In genomic region chr9:99139194-99140023, GRCm38 (mm10) we compare ENCODE assay signal across 8 mouse cellular contexts. TPM values are rescaled to one million over a fixed set of nuclear protein-coding genes. Genes with fewer than 3 reads are reported as not detected.
DNase-seq lines count a peak whose midpoint lies in the region; ATAC-seq and TF ChIP-seq lines count a peak whose summit lies in the region.

No protein-coding gene starts in this region.

- no peaks in the 10 kb centered on the region for H3K27me3 ChIP-seq in heart, embryonic 10.5 days (ENCODE audit: insufficient read depth, poor library complexity, severe bottlenecking)
- H3K27me3 ChIP-seq in ES-Bruce4 (ENCODE audit: control insufficient read depth, insufficient read depth, low read length, poor library complexity, severe bottlenecking): no peaks in the 10 kb centered on the region
- no peaks in the 10 kb centered on the region for H3K27me3 ChIP-seq in stomach, embryonic 14.5 days (ENCODE audit: control insufficient read depth, insufficient read depth, low read length)

- H3K27ac ChIP-seq in heart, embryonic 10.5 days: peak overlapping the region; percentile 90
- H3K27ac ChIP-seq in ES-Bruce4 (ENCODE audit: insufficient read depth, low read length): no peak overlapping the region
- peak overlapping the region; percentile 83 for H3K27ac ChIP-seq in left cerebral cortex, adult 2 months
- 0 out of 2 replicates have a peak overlapping the region, but pooled peaks have one; percentile 21 for H3K27ac ChIP-seq in stomach, embryonic 14.5 days (ENCODE audit: low read length)

- under 1% methylated on average over 77 of the region's 77 CpGs for WGBS in heart, embryonic 10.5 days
- under 1% methylated on average over 64 of the region's 77 CpGs for WGBS in stomach, embryonic 14.5 days

- ATAC-seq in granulocyte monocyte progenitor cell, adult 5-6 weeks (replicated peaks; ENCODE audit: poor library complexity, severe bottlenecking): peak; percentile 67
- ATAC-seq in stomach, embryonic 14.5 days (ENCODE audit: insufficient number of reproducible peaks, insufficient read depth, low FRiP score, low read depth): peak; percentile 84

- TF ChIP-seq CTCF in ES-Bruce4 (IDR thresholded peaks at IDR 0.05; ENCODE audit: low read depth, low read length): no peak
- no peak for TF ChIP-seq CTCF in left cerebral cortex, adult 2 months (IDR thresholded peaks at IDR 0.05)

- DNase-seq in heart, embryonic 10.5 days (ENCODE audit: low spot score): no peak
- no peak for DNase-seq in heart, postnatal 14 days
- DNase-seq in embryo, embryonic 11 days: peak; percentile 60
- DNase-seq in left cerebral cortex, adult 2 months (ENCODE audit: extremely low spot score in 1 of 2, low spot score in 2 of 2): peak in 1 of 2 experiments; percentile 53
- peak; percentile 30 for DNase-seq in mesoderm, embryonic 11.5 days (ENCODE audit: low read depth, low spot score)

- peak overlapping the region; percentile 55 for H3K4me2 ChIP-seq in stomach, embryonic 14.5 days (replicated peaks; ENCODE audit: low read depth, low read length)

- intact Hi-C loops in heart, postnatal 14 days (cut with DNase I): loop anchor here (1.0 to 5.0 kb wide), 3 partner anchors 39 to 103 kb away; no protein-coding TSS in a partner anchor
- intact Hi-C loops in left cerebral cortex, adult 2 months (cut with DNase I): loop anchor here (1.0 to 5.0 kb wide), 5 partner anchors 42 to 298 kb away; partner anchors contain the start of genes Cep70 and Mras

- H3K9me3 ChIP-seq in heart, embryonic 10.5 days: no peaks in the 10 kb centered on the region
- H3K9me3 ChIP-seq in ES-Bruce4 (replicated peaks; ENCODE audit: control insufficient read depth, insufficient read depth, low read length, poor library complexity, severe bottlenecking): no peaks in the 10 kb centered on the region
- H3K9me3 ChIP-seq in stomach, embryonic 14.5 days (ENCODE audit: control insufficient read depth, low read depth, low read length): no peaks in the 10 kb centered on the region

- no peak for TF ChIP-seq EP300 in ES-Bruce4 (IDR thresholded peaks at IDR 0.05; ENCODE audit: insufficient read depth, low read depth, low read length)

- H3K4me3 ChIP-seq in heart, embryonic 10.5 days: peak overlapping the region; percentile 94
- peak overlapping the region; percentile 89 for H3K4me3 ChIP-seq in ES-Bruce4 (ENCODE audit: low read depth, low read length)
- peak overlapping the region; percentile 85 for H3K4me3 ChIP-seq in left cerebral cortex, adult 2 months
- H3K4me3 ChIP-seq in stomach, embryonic 14.5 days (ENCODE audit: low read depth, low read length): peak overlapping the region; percentile 54

- no peak for TF ChIP-seq POLR2A in ES-Bruce4 (IDR thresholded peaks at IDR 0.05; ENCODE audit: insufficient read depth, low read length)

- H3K4me1 ChIP-seq in heart, embryonic 10.5 days: peaks cover 27% of the 10 kb centered on the region; the same call in 1 of the 2 replicates
- H3K4me1 ChIP-seq in ES-Bruce4 (ENCODE audit: control insufficient read depth, insufficient read depth, low read length): peaks cover 4% of the 10 kb centered on the region
- H3K4me1 ChIP-seq in stomach, embryonic 14.5 days (ENCODE audit: control insufficient read depth, insufficient read depth, low read length): 0 out of 2 replicates have a peak, but pooled peaks cover 4% of the 10 kb centered on the region

- H3K36me3 ChIP-seq in heart, embryonic 10.5 days: no peaks in the 10 kb centered on the region
- peaks cover 2% of the 10 kb centered on the region; the same call in 1 of the 2 replicates for H3K36me3 ChIP-seq in ES-Bruce4 (ENCODE audit: control insufficient read depth, insufficient read depth, low read length, poor library complexity, severe bottlenecking)
- no peaks in the 10 kb centered on the region for H3K36me3 ChIP-seq in stomach, embryonic 14.5 days (ENCODE audit: control insufficient read depth, insufficient read depth, low read length)

- H3K9ac ChIP-seq in ES-Bruce4 (ENCODE audit: low read depth, poor library complexity, severe bottlenecking): peak overlapping the region; percentile 92
- H3K9ac ChIP-seq in stomach, embryonic 14.5 days (replicated peaks; ENCODE audit: low read depth, low read length): peak overlapping the region; percentile 63

RNA-seq across cellular contexts. Expression of gene Pik3cb, which starts 1.0 kb away (rescaled TPM):
- 2.0 and 2.4 TPM in 2 replicates for polyA plus RNA-seq in heart, embryonic 10.5 days (2016; fragmentation: Nextera tagmentation; extraction: Ambion mirVana)
- 10 to 100 TPM in 1 of 2 experiments, 1 to 10 TPM in 1; 9.7 to 10.1 TPM for total RNA-seq in heart, postnatal 14 days (2021)
- polyA plus RNA-seq in ES-Bruce4 (2011; ENCODE audit: insufficient read depth, insufficient read length, low read depth, missing spikeins): 53.8 and 55.5 TPM in 2 replicates
- 9.9 and 10.5 TPM in 2 replicates for total RNA-seq in granulocyte monocyte progenitor cell, adult 5-6 weeks (2014; fragmentation: Nextera tagmentation)
- total RNA-seq in granulocyte monocyte progenitor cell, adult 5-6 weeks (2017): 4.6 and 5.6 TPM in 2 replicates
- total RNA-seq in left cerebral cortex, adult 2 months (2021): 10 to 100 TPM; 23.5 to 25.6 TPM
- 1.2 and 1.7 TPM in 2 replicates for polyA plus RNA-seq in stomach, embryonic 14.5 days (2014; fragmentation: Nextera tagmentation; extraction: Ambion mirVana)

Comparison
In these comparisons a context has a peak if more than half of its experiments do, and no peak if none do; other contexts are left out.
1. DNase-seq: peak in embryo, embryonic 11 days (single experiment) and mesoderm, embryonic 11.5 days (single experiment); none in heart, embryonic 10.5 days (single experiment) and heart, postnatal 14 days (0 of 2).
2. Peak in every context shown above with its lines, with median percentiles within 50 percentile points of each other: H3K4me3 ChIP-seq.